Mouse (Mus musculus) heart, adult 2 months (tissue): ENCODE measurements around the gene Gm9736.

Experiments
- CTCF ChIP-seq: fragments of 200-600 bp; IDR thresholded peaks from 2 replicates; pipeline ENCODE4 v1.8.1; 2022; ENCODE audit warnings: antibody characterized with exemption, mild to moderate bottlenecking, moderate library complexity
- EP300 ChIP-seq: fragments of 200-500 bp; IDR thresholded peaks from 2 replicates; pipeline ENCODE4 v1.6.1; 2011; ENCODE audit warnings: low read depth, low read length, control low read depth; ENCODE audit not compliant: insufficient read depth
- POLR2A ChIP-seq: fragments of 200-500 bp; IDR thresholded peaks from 2 replicates; pipeline ENCODE4 v1.6.1; 2011; ENCODE audit warnings: mild to moderate bottlenecking, low read depth, low read length, control low read depth; ENCODE audit not compliant: insufficient read depth

GRCm38 (mm10) chr10:77769727-77770126, 18.6 kb upstream of the Gm9736 start:
- TF ChIP-seq CTCF (no peak), POLR2A (no peak), EP300 (no peak)
